Mouse (Mus musculus): ENCODE measurements around the gene Ercc6l2.

DNA sequence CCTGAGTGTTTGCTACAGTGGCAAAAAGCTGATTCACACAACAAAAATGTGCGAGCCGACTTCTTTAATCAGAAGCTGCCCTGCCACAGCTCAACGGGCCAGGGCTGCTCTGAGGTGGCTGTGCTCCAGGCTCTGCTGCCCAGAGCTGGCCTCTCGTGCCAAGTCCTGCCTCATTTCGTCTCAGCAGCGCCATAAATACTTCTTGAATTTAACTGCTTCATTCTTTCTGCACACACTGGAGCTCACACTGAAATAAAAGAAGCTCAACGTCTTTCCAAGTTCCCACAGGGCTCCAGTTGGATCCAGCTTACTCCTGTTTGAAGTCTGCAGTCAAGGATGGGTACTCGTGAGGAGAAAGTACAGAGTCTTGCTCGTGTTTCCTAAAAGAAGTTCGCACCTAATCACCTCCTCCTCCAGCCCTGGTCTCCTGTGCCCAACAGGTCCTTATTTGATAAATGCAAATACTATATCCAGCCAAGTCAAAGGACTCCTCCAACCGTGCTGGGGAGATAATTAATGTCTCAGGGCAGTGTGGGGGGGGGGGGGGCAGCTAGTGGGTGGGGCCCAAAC is 102.2 kb downstream of the Ercc6l2 start:
- TF ChIP-seq POLR2A (IDR thresholded peaks at IDR 0.05; ENCODE audit: insufficient read depth, low read depth, low read length), result no peak
- no peak for TF ChIP-seq EP300 (IDR thresholded peaks at IDR 0.05; ENCODE audit: insufficient read depth, low read depth, low read length)
- no peak for TF ChIP-seq CTCF (IDR thresholded peaks at IDR 0.05)
